Mouse (Mus musculus) heart, embryonic 16.5 days (tissue): Measurements from ENCODE around the gene Mfrp. TPM values are rescaled to one million over a fixed set of nuclear protein-coding genes. Genes with fewer than 3 reads are reported as not detected.

ENCODE experiments used
- ATAC-seq: fragments of 200-750 bp; cut with Nextera tagmentation; replicated peaks from 2 replicates; pipeline ENCODE4 v1.8.0; 2017; ENCODE audit warnings: moderate number of reproducible peaks; ENCODE audit not compliant: insufficient read depth, low FRiP score; ENCODE audit errors: extremely low read depth
- H3K27ac ChIP-seq: fragments of 300-500 bp; sonication (generic); 2 replicates; pipeline ENCODE4 v1.5.1; 2014; ENCODE audit warnings: mild to moderate bottlenecking, low read length, control low read depth, moderate library complexity
- H3K27me3 ChIP-seq: fragments of 300-500 bp; sonication (generic); 2 replicates; pipeline ENCODE4 v1.6.1; 2014; ENCODE audit warnings: low read length, mixed read lengths; ENCODE audit not compliant: control insufficient read depth, insufficient read depth
- H3K36me3 ChIP-seq: fragments of 300-500 bp; sonication (generic); 2 replicates; pipeline ENCODE4 v1.6.1; 2014; ENCODE audit not compliant: control insufficient read depth, insufficient read depth
- H3K4me1 ChIP-seq: fragments of 300-500 bp; sonication (generic); 2 replicates; pipeline ENCODE4 v1.6.1; 2014; ENCODE audit warnings: low read length, mixed read lengths; ENCODE audit not compliant: control insufficient read depth, insufficient read depth
- H3K4me2 ChIP-seq: fragments of 300-500 bp; sonication (generic); 2 replicates; pipeline ENCODE4 v1.6.1; 2014; ENCODE audit warnings: low read depth, mild to moderate bottlenecking, control low read depth, low read length
- H3K4me3 ChIP-seq: fragments of 300-500 bp; sonication (generic); 2 replicates; pipeline ENCODE4 v1.5.1; 2014; ENCODE audit warnings: mild to moderate bottlenecking, control low read depth, low read length
- H3K9ac ChIP-seq: fragments of 300-500 bp; sonication (generic); 2 replicates; pipeline ENCODE4 v1.6.1; 2014; ENCODE audit warnings: low read length, control low read depth
- H3K9me3 ChIP-seq: fragments of 300-500 bp; sonication (generic); replicated peaks from 2 replicates; pipeline ENCODE4 v1.6.1; 2016; ENCODE audit warnings: low read length; ENCODE audit not compliant: control insufficient read depth
- WGBS: fragments of 180-500 bp; shearing (Covaris S2); extraction: QIAGEN DNeasy Blood & Tissue Kit; methylation state at CpG from one replicate; pipeline ENCODE4 v1.1.7; 2014; 5-methylcytosine and 5-hydroxymethylcytosine counted together
- polyA plus RNA-seq: library from polyadenylated mRNA; unstranded; fragments of >200 nt; fragmentation: Nextera tagmentation; extraction: Ambion mirVana; gene quantifications from 2 replicates; pipeline ENCODE4 v1.2.1, GENCODE M21; 2015

The Mfrp gene
- polyA plus RNA-seq, 1 experiment from 2014 or later = not detected

GRCm38 (mm10) chr9:44075996-44076763, 25.3 kb upstream of the Mfrp start:
- H3K36me3 ChIP-seq = 0 out of 2 replicates have a peak, but pooled peaks cover 2% of the 10 kb centered on the region
- H3K4me3 ChIP-seq = no peak overlapping the region
- no peak for ATAC-seq
- peak overlapping the region; percentile 17; the same call in 1 of the 2 replicates for H3K4me2 ChIP-seq
- H3K9ac ChIP-seq = peak overlapping the region; percentile 30; the same call in 1 of the 2 replicates
- no peaks in the 10 kb centered on the region for H3K27me3 ChIP-seq
- H3K27ac ChIP-seq = 0 out of 2 replicates have a peak overlapping the region, but pooled peaks have one; percentile 31
- no peaks in the 10 kb centered on the region for H3K9me3 ChIP-seq
- H3K4me1 ChIP-seq = peaks cover 70% of the 10 kb centered on the region
- WGBS = 59% methylated on average over 15 of the region's 16 CpGs

GRCm38 (mm10) chr9:44076764-44077120, 24.8 kb upstream of the Mfrp start:
- no peak overlapping the region for H3K27ac ChIP-seq
- H3K9me3 ChIP-seq = no peaks in the 10 kb centered on the region
- WGBS = 21% methylated on average over 5 of the region's 5 CpGs

DNA sequence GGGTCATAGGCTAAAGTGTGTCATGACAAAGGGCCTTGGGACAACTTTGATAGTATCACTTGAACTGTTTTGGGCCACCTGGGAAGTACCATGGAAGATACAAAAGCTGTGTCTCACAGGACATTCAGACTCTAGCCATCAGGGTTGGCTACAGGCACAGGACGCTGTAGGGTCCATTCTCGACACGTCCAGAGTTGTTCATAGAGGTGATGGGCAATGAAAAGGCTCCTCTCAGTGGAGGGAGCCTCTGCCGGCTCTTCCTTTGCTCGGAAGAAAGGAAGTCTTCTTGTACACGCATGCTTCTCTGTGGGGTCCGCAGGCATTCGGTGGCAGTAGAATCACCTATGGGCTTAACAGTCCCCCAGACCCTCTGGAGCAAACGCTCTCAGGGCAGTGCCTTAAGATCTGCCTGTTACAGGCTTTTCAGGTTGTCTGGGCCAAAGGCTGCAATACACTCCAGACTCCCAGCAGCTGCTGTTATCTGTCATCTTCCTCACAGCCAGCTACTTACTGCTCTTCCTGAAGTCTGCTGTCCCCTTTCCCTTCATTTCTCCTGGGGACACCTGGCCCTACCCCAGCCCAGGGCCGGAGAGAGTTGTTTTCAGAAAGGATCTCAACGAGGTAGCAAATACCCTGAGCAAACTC, 24.1 kb upstream of the Mfrp start:
- no peak for ATAC-seq
- H3K36me3 ChIP-seq = 0 out of 2 replicates have a peak, but pooled peaks cover 2% of the 10 kb centered on the region
- no peak overlapping the region for H3K4me3 ChIP-seq
- no peaks in the 10 kb centered on the region for H3K27me3 ChIP-seq
- no peak overlapping the region for H3K4me2 ChIP-seq
- H3K9me3 ChIP-seq = no peaks in the 10 kb centered on the region
- WGBS = 78% methylated on average over 11 of the region's 11 CpGs
- no peak overlapping the region for H3K9ac ChIP-seq
- H3K4me1 ChIP-seq = peaks cover 60% of the 10 kb centered on the region
- peak overlapping the region; percentile 93; the same call in 1 of the 2 replicates for H3K27ac ChIP-seq

More at GRCm38 (mm10) chr9:44076764-44077120, 24.8 kb upstream of the Mfrp start:
- peak overlapping the region; percentile 17; the same call in 1 of the 2 replicates for H3K4me2 ChIP-seq
- no peak overlapping the region for H3K4me3 ChIP-seq
- no peaks in the 10 kb centered on the region for H3K27me3 ChIP-seq
- no peak for ATAC-seq
- H3K36me3 ChIP-seq = 0 out of 2 replicates have a peak, but pooled peaks cover 2% of the 10 kb centered on the region
- H3K9ac ChIP-seq = no peak overlapping the region
- peaks cover 67% of the 10 kb centered on the region for H3K4me1 ChIP-seq

- WGBS = 66% methylated on average over 10 of the region's 10 CpGs
- no peak overlapping the region for H3K4me3 ChIP-seq
- no peaks in the 10 kb centered on the region for H3K9me3 ChIP-seq
- H3K4me2 ChIP-seq = peak overlapping the region; percentile 48; the same call in 1 of the 2 replicates
- H3K4me1 ChIP-seq = peaks cover 59% of the 10 kb centered on the region
- no peak for ATAC-seq
- H3K36me3 ChIP-seq = 0 out of 2 replicates have a peak, but pooled peaks cover 2% of the 10 kb centered on the region
- H3K27ac ChIP-seq = peak overlapping the region; percentile 93
- no peaks in the 10 kb centered on the region for H3K27me3 ChIP-seq
- peak overlapping the region; percentile 62 for H3K9ac ChIP-seq
Observed at GRCm38 (mm10) chr9:44078136-44078797, 23.3 kb upstream of the Mfrp start.

- Histone ChIP-seq H3K4me3 (peak overlapping the region; percentile 15; the same call in 1 of the 2 replicates), H3K4me2 (peak overlapping the region; percentile 48; the same call in 1 of the 2 replicates), H3K36me3 (0 out of 2 replicates have a peak, but pooled peaks cover 2% of the 10 kb centered on the region), H3K4me1 (peaks cover 64% of the 10 kb centered on the region), H3K9ac (peak overlapping the region; percentile 62), H3K9me3 (no peaks in the 10 kb centered on the region), H3K27ac (peak overlapping the region; percentile 93), H3K27me3 (no peaks in the 10 kb centered on the region)
- WGBS = 21% methylated on average over 16 of the region's 16 CpGs
- peak; percentile 87 for ATAC-seq
Observed at GRCm38 (mm10) chr9:44078955-44079756, 22.4 kb upstream of the Mfrp start.

GRCm38 (mm10) chr9:44079997-44080780, 21.3 kb upstream of the Mfrp start:
- ATAC-seq = no peak
- WGBS = 66% methylated on average over 10 of the region's 10 CpGs
- no peaks in the 10 kb centered on the region for H3K27me3 ChIP-seq
- H3K4me2 ChIP-seq = no peak overlapping the region
- H3K4me3 ChIP-seq = no peak overlapping the region
- peak overlapping the region; percentile 93 for H3K27ac ChIP-seq
- H3K4me1 ChIP-seq = peaks cover 68% of the 10 kb centered on the region
- no peaks in the 10 kb centered on the region for H3K9me3 ChIP-seq
- 0 out of 2 replicates have a peak, but pooled peaks cover 2% of the 10 kb centered on the region for H3K36me3 ChIP-seq
- peak overlapping the region; percentile 28; the same call in 1 of the 2 replicates for H3K9ac ChIP-seq

GRCm38 (mm10) chr9:44080953-44081352, 20.6 kb upstream of the Mfrp start:
- Histone ChIP-seq H3K4me1 (peaks cover 65% of the 10 kb centered on the region), H3K9ac (no peak overlapping the region), H3K4me2 (no peak overlapping the region), H3K9me3 (no peaks in the 10 kb centered on the region), H3K27me3 (no peaks in the 10 kb centered on the region), H3K36me3 (0 out of 2 replicates have a peak, but pooled peaks cover 2% of the 10 kb centered on the region), H3K4me3 (no peak overlapping the region), H3K27ac (peak overlapping the region; percentile 93)
- no peak for ATAC-seq
- WGBS = 40% methylated on average over 5 of the region's 5 CpGs

DNA sequence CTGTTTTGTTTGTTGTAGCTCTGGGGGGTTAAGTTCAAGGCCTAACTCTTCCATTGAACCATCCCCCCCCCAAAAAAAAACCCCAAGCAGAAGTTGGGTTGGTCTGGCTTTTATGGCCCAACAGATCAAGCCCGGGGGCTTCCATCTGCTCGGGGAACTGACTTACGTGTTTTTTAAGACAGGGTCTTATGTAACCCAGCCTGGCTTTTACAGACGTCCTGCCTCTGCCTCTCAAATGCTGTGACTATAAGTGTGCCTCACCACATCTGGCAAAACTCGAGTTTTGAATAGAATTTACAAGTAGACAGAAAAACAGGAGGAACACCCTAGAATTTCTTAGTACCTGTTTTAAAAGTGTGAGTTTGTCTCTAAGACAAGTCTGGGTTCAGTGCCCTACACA, 19.9 kb upstream of the Mfrp start:
- no peak for ATAC-seq
- no peak overlapping the region for H3K4me3 ChIP-seq
- no peaks in the 10 kb centered on the region for H3K27me3 ChIP-seq
- H3K36me3 ChIP-seq = no peaks in the 10 kb centered on the region
- WGBS = 69% methylated on average over 5 of the region's 5 CpGs
- H3K9me3 ChIP-seq = no peaks in the 10 kb centered on the region
- peaks cover 59% of the 10 kb centered on the region for H3K4me1 ChIP-seq
- no peak overlapping the region for H3K27ac ChIP-seq
- no peak overlapping the region for H3K4me2 ChIP-seq
- no peak overlapping the region for H3K9ac ChIP-seq
